In the genomic region with DNA sequence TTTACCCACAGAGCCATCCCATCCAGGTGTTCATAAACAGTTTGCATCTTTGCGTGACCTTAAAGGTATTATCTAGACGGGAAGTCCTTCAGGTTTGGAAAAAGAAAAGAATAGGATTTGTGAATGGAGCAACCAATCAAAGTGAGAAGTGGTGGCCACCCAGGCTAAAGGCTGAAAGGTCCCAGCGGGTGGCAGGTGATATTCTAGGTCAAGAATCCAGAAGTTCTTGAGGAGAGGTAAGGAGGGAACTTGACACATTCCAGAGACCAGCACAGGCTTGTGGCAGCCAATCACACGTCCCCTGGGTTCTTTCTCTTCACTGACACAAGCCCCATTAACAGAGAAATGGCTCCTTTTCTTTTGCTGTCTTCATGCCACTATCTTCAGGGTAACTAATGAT, we compare ENCODE assay signal across 26 mouse cellular contexts.
"Had no signal": no experiment of that assay in that cellular context is flagged by ENCODE, and none has a peak within 500 bp of the region (broad histone marks: within the 10 kb centered on the region; RNA-seq: fewer than 3 reads in every experiment).

No protein-coding gene starts in this region.

- H3K36me3 ChIP-seq: heart, embryonic 10.5 days; heart, embryonic 12.5 days; intestine, embryonic 15.5 days; limb, embryonic 10.5 days; limb, embryonic 12.5 days; liver, embryonic 13.5 days; liver, embryonic 15.5 days had no signal

- H3K27me3 ChIP-seq: heart, embryonic 12.5 days; intestine, embryonic 15.5 days; limb, embryonic 12.5 days; liver, embryonic 13.5 days; liver, embryonic 15.5 days had no signal

- ATAC-seq: hindbrain, embryonic 16.5 days; inflammation-experienced regulatory T-cells, adult 6 months; intestine, embryonic 15.5 days; intestine, postnatal 0 days had no signal

- H3K9me3 ChIP-seq: heart, embryonic 10.5 days; heart, embryonic 12.5 days; intestine, embryonic 15.5 days; limb, embryonic 10.5 days; limb, embryonic 12.5 days; liver, embryonic 13.5 days; liver, embryonic 15.5 days had no signal

- H3K27ac ChIP-seq: gastrocnemius, adult 2 months; heart, embryonic 10.5 days; hindbrain, embryonic 14.5 days; intestine, embryonic 15.5 days; layer of hippocampus, adult 2 months; left cerebral cortex, adult 2 months; limb, embryonic 10.5 days; limb, embryonic 12.5 days; liver, embryonic 13.5 days; liver, embryonic 15.5 days had no signal

- H3K9ac ChIP-seq: heart, embryonic 12.5 days; hindbrain, embryonic 14.5 days; intestine, embryonic 15.5 days; limb, embryonic 12.5 days; liver, embryonic 13.5 days; liver, embryonic 15.5 days had no signal

- DNase-seq: gastrocnemius, adult 2 months; gastrocnemius, postnatal 10 days; gastrocnemius, postnatal 25 days; heart, adult 18-20 months; heart, postnatal 10 days; heart, postnatal 36 days; kidney, adult 18-20 months; kidney, adult 8-10 months; kidney, postnatal 10 days; kidney, postnatal 25 days; kidney, postnatal 4 days; liver; liver, embryonic 13.5 days had no signal

- H3K4me2 ChIP-seq: heart, embryonic 12.5 days; hindbrain, embryonic 14.5 days; intestine, embryonic 15.5 days; limb, embryonic 12.5 days; liver, embryonic 11.5 days; liver, embryonic 13.5 days; liver, embryonic 15.5 days had no signal

- H3K4me3 ChIP-seq: gastrocnemius, adult 2 months; heart, embryonic 10.5 days; heart, embryonic 12.5 days; intestine, embryonic 15.5 days; layer of hippocampus, adult 2 months; left cerebral cortex, adult 2 months; limb, embryonic 10.5 days; limb, embryonic 12.5 days; liver, embryonic 13.5 days; liver, embryonic 15.5 days had no signal

- H3K4me1 ChIP-seq: heart, embryonic 10.5 days; intestine, embryonic 15.5 days; limb, embryonic 12.5 days; liver, embryonic 13.5 days; liver, embryonic 15.5 days had no signal
